ENCODE assay signal across 9 mouse cellular contexts in the genomic region with DNA sequence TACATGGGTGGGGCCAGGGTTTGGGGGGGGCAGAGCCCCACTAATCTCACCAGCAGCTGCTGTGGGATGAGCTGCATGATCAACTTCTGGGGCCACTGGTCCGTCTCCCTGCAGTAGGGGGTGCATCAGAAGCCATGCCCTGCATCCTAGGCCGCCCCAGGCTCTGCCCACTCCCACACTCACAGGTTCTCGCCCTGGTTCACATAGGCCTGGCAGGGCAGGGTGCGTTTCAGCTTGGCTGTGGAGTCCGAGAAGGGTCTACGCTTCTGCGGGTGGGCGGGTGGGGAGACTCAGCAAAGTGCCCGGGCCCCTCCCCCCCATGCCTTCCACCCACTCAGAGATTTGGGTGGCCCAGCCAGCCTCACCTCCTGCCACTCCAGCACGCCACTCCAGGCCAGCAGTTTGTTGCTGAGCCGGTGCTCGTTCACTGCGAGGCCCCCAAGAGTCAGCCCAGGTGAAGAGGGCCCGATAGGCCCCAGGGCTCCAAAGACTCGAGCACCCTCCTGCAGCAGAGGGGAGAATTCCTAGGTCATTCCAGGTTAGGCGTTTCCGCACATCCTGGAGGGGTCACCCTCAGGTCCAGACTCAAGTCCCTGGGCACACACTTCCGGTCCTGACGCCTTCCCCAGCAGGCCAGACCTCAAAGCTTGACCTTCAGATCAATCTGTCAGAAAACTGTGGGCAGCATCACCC. TPM values are rescaled to one million over a fixed set of nuclear protein-coding genes. Genes with fewer than 3 reads are reported as not detected.
DNase-seq lines count a peak whose midpoint lies in the region; ATAC-seq and TF ChIP-seq lines count a peak whose summit lies in the region.
"Had no signal": no experiment of that assay in that cellular context is flagged by ENCODE, and none has a peak within 500 bp of the region (broad histone marks: within the 10 kb centered on the region; RNA-seq: fewer than 3 reads in every experiment).

No protein-coding gene starts in this region.

- peak overlapping the region; percentile 65 for H3K4me2 ChIP-seq in lung, embryonic 16.5 days (ENCODE audit: low read depth, low read length)
- H3K4me2 ChIP-seq in limb, embryonic 14.5 days (replicated peaks; ENCODE audit: low read depth, low read length, severe bottlenecking) = peak overlapping the region; percentile 94
- peak overlapping the region; percentile 75 for H3K4me2 ChIP-seq in stomach, postnatal 0 days (replicated peaks; ENCODE audit: low read depth)

- TF ChIP-seq CTCF in stomach, postnatal 0 days (IDR thresholded peaks at IDR 0.05; ENCODE audit: low read depth) = no peak

- peaks cover 47% of the 10 kb centered on the region for H3K4me1 ChIP-seq in lung, embryonic 16.5 days (replicated peaks; ENCODE audit: control insufficient read depth, insufficient read depth, low read length)
- H3K4me1 ChIP-seq in limb, embryonic 14.5 days (ENCODE audit: control insufficient read depth, insufficient read depth, low read length) = peaks cover 40% of the 10 kb centered on the region
- H3K4me1 ChIP-seq in stomach, postnatal 0 days (replicated peaks; ENCODE audit: control insufficient read depth, insufficient read depth) = peaks cover 23% of the 10 kb centered on the region

- peaks cover 35% of the 10 kb centered on the region for H3K36me3 ChIP-seq in lung, embryonic 16.5 days (ENCODE audit: control insufficient read depth, insufficient read depth, low read length)
- H3K36me3 ChIP-seq in limb, embryonic 14.5 days (ENCODE audit: control insufficient read depth, insufficient read depth, low read length) = peaks cover 49% of the 10 kb centered on the region
- H3K36me3 ChIP-seq in stomach, postnatal 0 days (ENCODE audit: control insufficient read depth, insufficient read depth, low read length) = peaks cover 25% of the 10 kb centered on the region

- no peak for TF ChIP-seq POLR2A in limb, embryonic 14.5 days (IDR thresholded peaks at IDR 0.05; ENCODE audit: borderline replicate concordance, extremely low read depth, insufficient read depth, insufficient read length)

- peak overlapping the region; percentile 70 for H3K27ac ChIP-seq in lung, embryonic 16.5 days (ENCODE audit: low read length)
- H3K27ac ChIP-seq in limb, embryonic 14.5 days (replicated peaks; ENCODE audit: low read depth, low read length) = no peak overlapping the region
- peak overlapping the region; percentile 100 for H3K27ac ChIP-seq in stomach, postnatal 0 days (replicated peaks)

- 33% methylated on average over 19 of the region's 19 CpGs for WGBS in lung, embryonic 16.5 days
- WGBS in limb, embryonic 14.5 days = 69% methylated on average over 17 of the region's 19 CpGs
- WGBS in stomach, postnatal 0 days = 42% methylated on average over 19 of the region's 19 CpGs

- H3K9ac ChIP-seq in lung, embryonic 16.5 days (ENCODE audit: low read length) = peak overlapping the region; percentile 100
- peak overlapping the region; percentile 100 for H3K9ac ChIP-seq in limb, embryonic 14.5 days (ENCODE audit: low read depth, low read length, severe bottlenecking)
- H3K9ac ChIP-seq in stomach, postnatal 0 days (ENCODE audit: low read length) = peak overlapping the region; percentile 99; the same call in 1 of the 2 replicates

- DNase-seq in adrenal gland, adult 8-10 months = peak; percentile 51
- DNase-seq in adrenal gland, adult 18-20 months (ENCODE audit: low spot score in 2 of 2) = no peak
- DNase-seq in lung, postnatal 10 days = no peak
- no peak for DNase-seq in limb, embryonic 14.5 days (ENCODE audit: low spot score)
- no peak for DNase-seq in stomach, postnatal 0 days (ENCODE audit: low spot score)
- no peak for DNase-seq in left cerebral cortex, postnatal 4 days
- DNase-seq in left cerebral cortex, postnatal 10 days (ENCODE audit: extremely low spot score in 1 of 2, low spot score in 2 of 2) = no peak
- DNase-seq: right cerebral cortex, adult 18-20 months had no signal

- ATAC-seq in lung, embryonic 16.5 days (ENCODE audit: low read depth) = no peak
- ATAC-seq in limb, embryonic 14.5 days (ENCODE audit: low FRiP score, low read depth) = no peak
- ATAC-seq in stomach, postnatal 0 days (ENCODE audit: low FRiP score, low TSS enrichment) = no peak

- H3K4me3 ChIP-seq in lung, embryonic 16.5 days (ENCODE audit: low read length) = peak overlapping the region; percentile 96
- peak overlapping the region; percentile 98 for H3K4me3 ChIP-seq in limb, embryonic 14.5 days (replicated peaks; ENCODE audit: low read length)
- peak overlapping the region; percentile 98; the same call in 1 of the 2 replicates for H3K4me3 ChIP-seq in stomach, postnatal 0 days (ENCODE audit: low read depth, low read length)

- no peaks in the 10 kb centered on the region for H3K9me3 ChIP-seq in lung, embryonic 16.5 days (ENCODE audit: control insufficient read depth, low read length)
- no peaks in the 10 kb centered on the region for H3K9me3 ChIP-seq in limb, embryonic 14.5 days (ENCODE audit: control insufficient read depth, low read length)
- H3K9me3 ChIP-seq in stomach, postnatal 0 days (ENCODE audit: control insufficient read depth, low read length) = no peaks in the 10 kb centered on the region

- intact Hi-C loops in left cerebral cortex, postnatal 4 days (cut with DNase I) = no loop called here
- intact Hi-C loops in left cerebral cortex, postnatal 10 days (cut with DNase I) = no loop called here

- no peak for TF ChIP-seq EP300 in stomach, postnatal 0 days (optimal IDR thresholded peaks at IDR 0.05)

- no peaks in the 10 kb centered on the region for H3K27me3 ChIP-seq in lung, embryonic 16.5 days (ENCODE audit: control insufficient read depth, insufficient read depth, low read depth, low read length)
- H3K27me3 ChIP-seq in limb, embryonic 14.5 days (ENCODE audit: control insufficient read depth, insufficient read depth, low read length) = no peaks in the 10 kb centered on the region
- H3K27me3 ChIP-seq in stomach, postnatal 0 days (ENCODE audit: control insufficient read depth, insufficient read depth, low read length) = no peaks in the 10 kb centered on the region

RNA-seq across cellular contexts. Expression of gene Ptov1, which starts 2.4 kb away (rescaled TPM):
- 100 to 1,000 TPM; 273 to 304 (median 292) TPM for total RNA-seq in adrenal gland, adult 8-10 months (2022)
- 100 to 1,000 TPM; 232 to 253 TPM for total RNA-seq in adrenal gland, adult 18-20 months (2021)
- polyA plus RNA-seq in lung, embryonic 16.5 days (2015; fragmentation: Nextera tagmentation; extraction: Ambion mirVana) = 302 and 307 TPM in 2 replicates
- 751 and 1,065 TPM in 2 replicates for polyA plus RNA-seq in limb, embryonic 14.5 days (2012; rRNA removed)
- 471 and 513 TPM in 2 replicates for polyA plus RNA-seq in limb, embryonic 14.5 days (2014; fragmentation: Nextera tagmentation; extraction: Ambion mirVana)
- polyA plus RNA-seq in stomach, postnatal 0 days (2015; fragmentation: Nextera tagmentation; extraction: Ambion mirVana) = 159 and 179 TPM in 2 replicates
- 100 to 1,000 TPM; 423 to 428 TPM for total RNA-seq in left cerebral cortex, postnatal 4 days (2021)
- 100 to 1,000 TPM; 251 to 269 TPM for total RNA-seq in left cerebral cortex, postnatal 10 days (2021)

RNA-seq across cellular contexts. Expression of gene Pnkp, which starts 10.2 kb away (rescaled TPM):
- 10 to 100 TPM; 46.6 to 56.6 (median 53.6) TPM for total RNA-seq in adrenal gland, adult 8-10 months (2022)
- total RNA-seq in adrenal gland, adult 18-20 months (2021) = 10 to 100 TPM; 33.8 to 40.8 TPM
- polyA plus RNA-seq in lung, embryonic 16.5 days (2015; fragmentation: Nextera tagmentation; extraction: Ambion mirVana) = 38.0 and 39.0 TPM in 2 replicates
- polyA plus RNA-seq in limb, embryonic 14.5 days (2012; rRNA removed) = 28.7 and 32.0 TPM in 2 replicates
- polyA plus RNA-seq in limb, embryonic 14.5 days (2014; fragmentation: Nextera tagmentation; extraction: Ambion mirVana) = 23.8 and 26.6 TPM in 2 replicates
- polyA plus RNA-seq in stomach, postnatal 0 days (2015; fragmentation: Nextera tagmentation; extraction: Ambion mirVana) = 23.5 and 25.7 TPM in 2 replicates
- 10 to 100 TPM; 27.5 to 29.3 TPM for total RNA-seq in left cerebral cortex, postnatal 4 days (2021)
- 10 to 100 TPM; 28.1 to 31.1 TPM for total RNA-seq in left cerebral cortex, postnatal 10 days (2021)

RNA-seq across cellular contexts. Expression of gene Tbc1d17, which starts 18.3 kb away (rescaled TPM):
- total RNA-seq in adrenal gland, adult 8-10 months (2022) = 10 to 100 TPM; 69.4 to 94.9 (median 86.1) TPM
- total RNA-seq in adrenal gland, adult 18-20 months (2021) = 10 to 100 TPM; 48.1 to 60.2 TPM
- polyA plus RNA-seq in lung, embryonic 16.5 days (2015; fragmentation: Nextera tagmentation; extraction: Ambion mirVana) = 83.7 and 84.4 TPM in 2 replicates
- polyA plus RNA-seq in limb, embryonic 14.5 days (2012; rRNA removed) = 86.0 and 103 TPM in 2 replicates
- polyA plus RNA-seq in limb, embryonic 14.5 days (2014; fragmentation: Nextera tagmentation; extraction: Ambion mirVana) = 76.0 and 81.7 TPM in 2 replicates
- polyA plus RNA-seq in stomach, postnatal 0 days (2015; fragmentation: Nextera tagmentation; extraction: Ambion mirVana) = 45.4 and 48.0 TPM in 2 replicates
- 10 to 100 TPM; 57.1 to 68.3 TPM for total RNA-seq in left cerebral cortex, postnatal 4 days (2021)
- total RNA-seq in left cerebral cortex, postnatal 10 days (2021) = 10 to 100 TPM; 43.2 to 61.0 TPM

RNA-seq across cellular contexts. Expression of gene Akt1s1, which starts 18.4 kb away (rescaled TPM):
- 100 to 1,000 TPM; 106 to 137 (median 120) TPM for total RNA-seq in adrenal gland, adult 8-10 months (2022)
- 100 to 1,000 TPM in 1 of 2 experiments, 10 to 100 TPM in 1; 86.3 to 128 TPM for total RNA-seq in adrenal gland, adult 18-20 months (2021)
- 92.3 and 95.6 TPM in 2 replicates for polyA plus RNA-seq in lung, embryonic 16.5 days (2015; fragmentation: Nextera tagmentation; extraction: Ambion mirVana)
- polyA plus RNA-seq in limb, embryonic 14.5 days (2012; rRNA removed) = 179 and 270 TPM in 2 replicates
- polyA plus RNA-seq in limb, embryonic 14.5 days (2014; fragmentation: Nextera tagmentation; extraction: Ambion mirVana) = 66.1 and 70.5 TPM in 2 replicates
- 70.8 and 75.2 TPM in 2 replicates for polyA plus RNA-seq in stomach, postnatal 0 days (2015; fragmentation: Nextera tagmentation; extraction: Ambion mirVana)
- total RNA-seq in left cerebral cortex, postnatal 4 days (2021) = 10 to 100 TPM; 74.1 to 85.4 TPM
- total RNA-seq in left cerebral cortex, postnatal 10 days (2021) = 10 to 100 TPM; 69.6 to 74.9 TPM

RNA-seq across cellular contexts. Expression of gene Med25, which starts 25.4 kb away (rescaled TPM):
- total RNA-seq in adrenal gland, adult 8-10 months (2022) = 100 to 1,000 TPM in 2 of 4 experiments, 10 to 100 TPM in 2; 85.0 to 118 (median 96.5) TPM
- total RNA-seq in adrenal gland, adult 18-20 months (2021) = 10 to 100 TPM; 75.2 to 90.9 TPM
- polyA plus RNA-seq in lung, embryonic 16.5 days (2015; fragmentation: Nextera tagmentation; extraction: Ambion mirVana) = 97.3 and 102 TPM in 2 replicates
- 142 and 181 TPM in 2 replicates for polyA plus RNA-seq in limb, embryonic 14.5 days (2012; rRNA removed)
- 69.1 and 73.5 TPM in 2 replicates for polyA plus RNA-seq in limb, embryonic 14.5 days (2014; fragmentation: Nextera tagmentation; extraction: Ambion mirVana)
- polyA plus RNA-seq in stomach, postnatal 0 days (2015; fragmentation: Nextera tagmentation; extraction: Ambion mirVana) = 64.4 and 75.3 TPM in 2 replicates
- 100 to 1,000 TPM; 117 to 122 TPM for total RNA-seq in left cerebral cortex, postnatal 4 days (2021)
- total RNA-seq in left cerebral cortex, postnatal 10 days (2021) = 100 to 1,000 TPM in 1 of 2 experiments, 10 to 100 TPM in 1; 98.0 to 110 TPM
